Mouse (Mus musculus) stomach, embryonic 16.5 days (tissue): ENCODE results near the gene Anks4b. TPM values are rescaled to one million over a fixed set of nuclear protein-coding genes. Genes with fewer than 3 reads are reported as not detected.

ENCODE experiments used
- ATAC-seq: fragments of 200-750 bp; cut with Nextera tagmentation; 2 replicates; pipeline ENCODE4 v1.8.0; 2017; ENCODE audit warnings: moderate number of reproducible peaks, moderate TSS enrichment; ENCODE audit not compliant: insufficient read depth, low FRiP score
- H3K27ac ChIP-seq: fragments of 300-500 bp; sonication (generic); 2 replicates; pipeline ENCODE4 v1.5.1; 2014; ENCODE audit warnings: low read length
- H3K27me3 ChIP-seq: fragments of 300-500 bp; sonication (generic); 2 replicates; pipeline ENCODE4 v1.6.1; 2014; ENCODE audit warnings: low read length, control low read depth, mixed read lengths; ENCODE audit not compliant: control insufficient read depth, insufficient read depth
- H3K36me3 ChIP-seq: fragments of 300-500 bp; sonication (generic); 2 replicates; pipeline ENCODE4 v1.6.1; 2014; ENCODE audit warnings: low read length; ENCODE audit not compliant: control insufficient read depth, insufficient read depth
- H3K4me1 ChIP-seq: fragments of 300-500 bp; sonication (generic); 2 replicates; pipeline ENCODE4 v1.6.1; 2014; ENCODE audit warnings: low read length, control low read depth, mixed read lengths; ENCODE audit not compliant: control insufficient read depth, insufficient read depth
- H3K4me2 ChIP-seq: fragments of 300-500 bp; sonication (generic); 2 replicates; pipeline ENCODE4 v1.6.1; 2014; ENCODE audit warnings: low read depth, low read length, mixed read lengths
- H3K4me3 ChIP-seq: fragments of 300-500 bp; sonication (generic); replicated peaks from 2 replicates; pipeline ENCODE4 v1.5.1; 2014; ENCODE audit warnings: mild to moderate bottlenecking, low read length
- H3K9ac ChIP-seq: fragments of 300-500 bp; sonication (generic); 2 replicates; pipeline ENCODE4 v1.6.1; 2014; ENCODE audit warnings: low read length
- H3K9me3 ChIP-seq: fragments of 300-500 bp; sonication (generic); replicated peaks from 2 replicates; pipeline ENCODE4 v1.6.1; 2016; ENCODE audit warnings: low read length, control low read depth; ENCODE audit not compliant: control insufficient read depth
- WGBS: fragments of 180-500 bp; shearing (Covaris S2); extraction: QIAGEN DNeasy Blood & Tissue Kit; methylation state at CpG from one replicate; pipeline ENCODE4 v1.1.7; 2014; 5-methylcytosine and 5-hydroxymethylcytosine counted together
- polyA plus RNA-seq: library from polyadenylated mRNA; unstranded; fragments of >200 nt; fragmentation: Nextera tagmentation; extraction: Ambion mirVana; gene quantifications from 2 replicates; pipeline ENCODE4 v1.2.1, GENCODE M21; 2015

Gene Anks4b
- polyA plus RNA-seq, 1 experiment from 2014 or later, result 1.4 TPM

DNA sequence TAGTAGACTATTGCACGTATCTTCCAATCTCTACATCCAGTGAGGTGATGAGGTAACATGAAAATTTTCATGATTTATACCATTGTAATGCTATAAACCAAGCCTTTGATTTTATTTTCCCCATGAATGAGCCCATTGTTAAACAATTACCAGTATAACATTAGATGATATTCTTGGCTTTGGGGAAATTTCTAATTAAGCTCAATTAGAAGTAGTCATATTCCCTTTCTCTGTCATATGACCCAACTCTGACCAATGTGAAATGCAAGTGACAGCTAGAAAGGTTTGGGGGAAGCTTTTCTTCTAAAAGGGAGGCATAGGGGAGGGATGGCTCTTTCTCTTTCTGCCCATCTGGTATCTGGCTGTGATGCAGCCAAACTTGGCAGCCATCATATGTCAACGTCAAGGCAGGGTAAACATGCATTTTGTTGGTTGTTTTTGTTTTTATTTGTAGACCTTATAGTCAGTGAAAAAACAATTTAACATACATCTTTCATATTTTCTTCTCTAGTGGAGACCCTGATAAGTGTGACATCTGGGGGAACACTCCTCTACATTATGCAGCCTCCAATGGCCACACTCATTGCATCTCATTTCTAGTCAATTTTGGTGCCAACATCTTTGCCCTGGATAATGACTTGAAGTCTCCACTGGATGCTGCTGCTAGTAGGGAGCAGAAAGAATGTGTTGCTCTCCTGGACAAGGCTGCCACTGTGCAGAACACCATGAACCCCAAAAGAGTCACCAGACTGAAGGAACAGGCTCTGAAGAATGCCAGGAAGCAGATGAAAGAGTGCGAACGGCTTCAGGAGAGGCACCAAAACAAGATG lies 8.0 kb downstream of the Anks4b start:
- Histone ChIP-seq H3K9me3 (no peaks in the 10 kb centered on the region), H3K4me3 (no peak overlapping the region), H3K4me1 (no peaks in the 10 kb centered on the region), H3K4me2 (no peak overlapping the region), H3K36me3 (no peaks in the 10 kb centered on the region), H3K27ac (no peak overlapping the region), H3K9ac (no peak overlapping the region), H3K27me3 (no peaks in the 10 kb centered on the region)
- no peak for ATAC-seq
- 87% methylated on average over 4 of the region's 4 CpGs for WGBS

DNA sequence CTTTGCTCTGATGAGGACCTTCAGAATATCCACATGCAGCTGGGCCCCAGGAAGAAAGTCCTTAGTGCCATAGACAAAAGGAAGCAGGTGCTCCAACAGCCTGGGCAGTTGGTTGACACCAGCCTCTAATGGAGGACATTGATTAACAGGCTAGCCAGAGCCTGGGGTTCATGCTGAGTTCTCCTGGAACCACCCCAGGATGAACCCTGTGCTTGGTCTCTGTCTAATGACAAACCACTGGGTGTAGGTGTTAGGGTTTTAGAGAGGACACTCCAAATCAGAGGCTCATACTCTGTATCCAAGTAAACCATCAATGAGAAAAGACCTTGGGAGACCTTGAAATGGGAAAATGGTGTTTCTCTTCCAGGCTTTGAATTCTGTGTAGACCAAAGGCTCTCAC lies 9.2 kb downstream of the Anks4b start:
- no peak for ATAC-seq
- no peak overlapping the region for H3K4me3 ChIP-seq

DNA sequence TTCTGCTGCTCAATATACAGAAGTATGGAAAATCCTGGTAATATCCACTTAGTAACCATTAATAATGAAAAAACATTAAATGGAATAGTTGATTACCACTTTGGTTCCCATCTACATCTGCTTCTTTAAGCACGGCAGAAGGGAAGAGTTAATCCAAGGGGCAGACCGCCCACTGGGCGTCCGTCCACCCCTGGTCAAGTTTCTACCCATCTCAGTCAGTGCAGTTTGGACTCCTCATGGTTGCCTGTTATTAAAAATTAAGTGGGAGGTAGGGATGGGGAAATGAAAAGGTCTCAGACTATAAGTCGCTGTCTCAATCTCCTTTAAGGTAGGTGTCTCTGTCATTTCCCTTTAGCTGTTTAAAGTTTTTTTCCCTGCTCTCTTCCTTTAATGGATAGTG lies 15.3 kb downstream of the Anks4b start:
- no peak overlapping the region for H3K9ac ChIP-seq
- no peak overlapping the region for H3K4me2 ChIP-seq
- H3K4me1 ChIP-seq, result no peaks in the 10 kb centered on the region; the same call in 1 of the 2 replicates
- H3K27ac ChIP-seq, result no peak overlapping the region
- no peaks in the 10 kb centered on the region for H3K36me3 ChIP-seq
- WGBS, result 87% methylated on average over 5 of the region's 5 CpGs
- H3K27me3 ChIP-seq, result no peaks in the 10 kb centered on the region
- H3K4me3 ChIP-seq, result no peak overlapping the region
- ATAC-seq, result no peak
- H3K9me3 ChIP-seq, result no peaks in the 10 kb centered on the region

More for the DNA sequence above, 9.2 kb downstream of the Anks4b start:
- Histone ChIP-seq H3K27me3 (no peaks in the 10 kb centered on the region), H3K9me3 (no peaks in the 10 kb centered on the region), H3K27ac (no peak overlapping the region), H3K9ac (no peak overlapping the region), H3K4me2 (no peak overlapping the region), H3K36me3 (no peaks in the 10 kb centered on the region), H3K4me1 (no peaks in the 10 kb centered on the region)

DNA sequence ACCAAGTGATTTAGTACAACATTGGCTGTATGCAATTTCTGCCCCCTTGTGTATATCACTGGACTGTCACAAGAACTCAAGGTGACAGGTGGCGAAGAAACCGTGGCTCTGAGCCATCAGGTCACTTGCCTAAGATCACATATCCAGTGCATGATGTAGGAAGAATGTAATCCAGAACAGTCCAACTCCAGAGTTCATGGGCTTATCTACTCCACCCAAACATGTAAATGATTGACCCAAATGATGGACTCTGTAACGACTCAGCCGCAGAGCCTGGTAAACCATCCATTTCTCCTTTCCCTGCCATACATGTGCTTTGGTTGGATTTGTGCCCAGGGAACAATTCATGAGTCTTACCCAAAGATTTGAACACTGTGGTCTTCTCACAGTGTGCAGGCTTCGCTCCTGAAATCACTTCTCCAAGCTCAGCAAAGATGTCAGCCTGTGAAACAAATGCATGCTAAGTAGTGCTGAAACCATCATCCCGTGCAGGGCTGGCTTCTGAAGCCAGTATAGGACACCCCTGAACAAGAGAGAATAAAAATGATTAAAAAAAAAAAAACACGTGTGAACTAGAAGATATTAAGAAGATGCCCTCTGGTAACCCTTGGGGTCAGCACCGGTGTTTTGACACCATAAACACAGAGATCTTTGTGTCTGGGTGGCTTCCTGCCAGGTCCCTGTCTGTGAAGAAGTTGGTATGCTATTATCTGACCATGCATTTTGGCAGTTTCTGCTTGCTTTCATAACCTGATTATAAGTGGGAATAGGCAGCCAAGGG lies 15.9 kb downstream of the Anks4b start:
- H3K9ac ChIP-seq, result no peak overlapping the region
- H3K27me3 ChIP-seq, result no peaks in the 10 kb centered on the region
- no peaks in the 10 kb centered on the region; the same call in 1 of the 2 replicates for H3K4me1 ChIP-seq
- H3K9me3 ChIP-seq, result no peaks in the 10 kb centered on the region
- H3K27ac ChIP-seq, result no peak overlapping the region
- 57% methylated on average over 8 of the region's 8 CpGs for WGBS
- H3K36me3 ChIP-seq, result no peaks in the 10 kb centered on the region
- H3K4me2 ChIP-seq, result no peak overlapping the region
- peak; percentile 75; the same call in 1 of the 2 replicates for ATAC-seq
- H3K4me3 ChIP-seq, result no peak overlapping the region

DNA sequence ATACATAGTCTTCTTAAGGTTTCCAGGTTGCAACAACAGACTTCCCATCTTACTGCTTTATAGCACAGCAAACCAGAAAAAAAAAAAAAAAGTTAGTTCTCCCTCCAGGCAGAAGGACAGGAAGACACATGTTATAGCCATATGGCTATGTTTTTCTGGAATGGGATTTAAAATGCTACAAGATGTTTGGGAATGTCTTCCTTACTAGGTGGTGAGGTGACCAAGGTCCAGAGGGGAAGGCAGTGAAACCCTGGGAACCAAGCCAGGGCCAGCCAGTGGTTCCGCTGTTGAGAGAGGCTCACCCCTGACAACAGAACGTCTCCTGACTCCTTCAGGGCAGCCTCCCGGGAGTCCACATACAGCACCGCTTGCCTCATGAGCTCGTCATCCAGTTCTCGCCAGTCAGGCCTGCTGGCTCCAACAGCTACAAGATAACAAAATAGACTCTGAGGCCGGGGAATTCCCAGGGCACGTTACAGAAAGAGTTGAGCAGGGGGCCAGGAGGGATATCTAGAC lies 16.6 kb downstream of the Anks4b start:
- no peaks in the 10 kb centered on the region for H3K27me3 ChIP-seq
- no peak overlapping the region for H3K4me3 ChIP-seq
- no peaks in the 10 kb centered on the region; the same call in 1 of the 2 replicates for H3K4me1 ChIP-seq
- no peak overlapping the region for H3K27ac ChIP-seq
- WGBS, result 53% methylated on average over 8 of the region's 8 CpGs
- no peaks in the 10 kb centered on the region for H3K36me3 ChIP-seq
- 0 out of 2 replicates have a peak, but pooled peaks have one; percentile 40 for ATAC-seq
- H3K9ac ChIP-seq, result no peak overlapping the region
- H3K4me2 ChIP-seq, result no peak overlapping the region
- H3K9me3 ChIP-seq, result no peaks in the 10 kb centered on the region

DNA sequence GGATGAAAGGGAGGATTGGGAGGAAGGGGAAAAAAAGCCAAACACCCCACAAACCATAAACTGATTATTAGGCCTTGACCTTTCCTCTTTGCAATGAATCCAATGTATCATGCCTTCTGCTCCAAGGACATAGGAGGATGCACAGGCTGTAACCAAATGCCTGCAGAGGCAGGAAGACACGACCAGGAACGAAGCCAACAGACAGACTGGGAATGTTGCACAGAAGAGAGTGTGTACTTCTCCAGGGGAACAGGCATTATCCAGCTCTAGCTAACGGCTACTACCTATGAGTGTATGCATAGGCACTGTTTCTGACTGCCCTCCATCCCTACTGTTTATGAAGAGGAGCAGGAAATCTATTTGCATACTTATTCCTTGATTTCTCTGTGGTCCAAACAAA lies 18.5 kb downstream of the Anks4b start:
- H3K27ac ChIP-seq, result no peak overlapping the region
- 40% methylated on average over 3 of the region's 3 CpGs for WGBS

DNA sequence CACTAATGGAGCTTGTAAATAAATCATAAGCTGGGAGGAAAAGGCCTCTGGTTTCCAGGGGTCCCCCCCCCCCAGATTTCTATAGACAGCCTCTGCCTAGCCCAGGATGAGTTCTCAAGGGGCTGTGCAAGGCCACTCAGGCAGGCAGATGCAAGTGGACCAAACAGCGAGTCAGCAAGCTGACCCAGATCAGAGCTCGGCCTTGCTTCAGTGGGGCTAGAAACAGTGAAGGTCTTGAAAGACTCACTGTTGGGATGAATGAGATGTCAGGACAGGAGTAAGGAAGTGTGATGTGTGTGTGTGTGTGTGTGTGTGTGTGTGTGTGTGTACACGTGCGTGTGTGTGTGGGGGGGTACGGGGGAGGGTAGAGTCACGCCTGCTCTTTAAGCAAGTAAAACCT lies 19.2 kb downstream of the Anks4b start:
- ATAC-seq, result no peak

More for the DNA sequence above, 18.5 kb downstream of the Anks4b start:
- Histone ChIP-seq H3K36me3 (no peaks in the 10 kb centered on the region), H3K4me2 (no peak overlapping the region), H3K27me3 (no peaks in the 10 kb centered on the region), H3K9me3 (no peaks in the 10 kb centered on the region), H3K4me1 (no peaks in the 10 kb centered on the region; the same call in 1 of the 2 replicates), H3K9ac (no peak overlapping the region), H3K4me3 (no peak overlapping the region)
- no peak for ATAC-seq

DNA sequence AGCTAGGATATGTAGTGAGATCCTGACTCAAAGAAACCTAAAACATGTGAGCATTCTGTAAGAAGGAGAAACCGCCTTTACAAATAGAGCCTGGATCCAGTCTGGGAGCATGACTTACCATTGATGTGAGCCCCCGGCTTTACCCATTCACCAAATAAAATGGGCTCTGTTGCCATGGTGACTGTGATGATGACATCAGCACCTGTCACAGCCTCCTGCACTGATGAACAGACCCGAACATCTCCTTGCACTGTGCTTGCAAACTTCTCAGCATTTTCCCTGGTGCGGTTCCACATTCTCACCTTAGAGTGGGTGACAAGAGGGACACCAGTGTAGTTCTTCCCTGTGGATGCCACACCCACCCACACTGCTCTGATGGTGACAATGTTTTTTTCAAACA lies 21.5 kb downstream of the Anks4b start:
- 75% methylated on average over 4 of the region's 4 CpGs for WGBS
- Histone ChIP-seq H3K36me3 (no peaks in the 10 kb centered on the region), H3K27ac (no peak overlapping the region), H3K4me3 (no peak overlapping the region), H3K27me3 (no peaks in the 10 kb centered on the region), H3K4me1 (no peaks in the 10 kb centered on the region; the same call in 1 of the 2 replicates), H3K4me2 (no peak overlapping the region), H3K9ac (no peak overlapping the region), H3K9me3 (no peaks in the 10 kb centered on the region)
- ATAC-seq, result no peak

More for the DNA sequence above, 19.2 kb downstream of the Anks4b start:
- Histone ChIP-seq H3K4me3 (no peak overlapping the region), H3K36me3 (no peaks in the 10 kb centered on the region), H3K27ac (no peak overlapping the region), H3K9ac (no peak overlapping the region), H3K27me3 (no peaks in the 10 kb centered on the region), H3K4me1 (no peaks in the 10 kb centered on the region; the same call in 1 of the 2 replicates), H3K9me3 (no peaks in the 10 kb centered on the region), H3K4me2 (no peak overlapping the region)
- WGBS, result 74% methylated on average over 6 of the region's 6 CpGs
